Mouse (Mus musculus): ENCODE measurements around the gene Flii. TPM values are rescaled to one million over a fixed set of nuclear protein-coding genes. Genes with fewer than 3 reads are reported as not detected.

Flii gene
- 100 to 1,000 TPM; 266 to 269 TPM for total RNA-seq (2023)

GRCm38 (mm10) chr11:60726601-60727391 lies at the start of gene Flii:
Gene Flii (minus strand): TSS chr11:60727263.

GRCm38 (mm10) chr11:60728260-60728761 lies 1.2 kb upstream of the Flii start, which contains the start of gene Mief2:
Gene Mief2 (plus strand): TSS chr11:60728398.

GRCm38 (mm10) chr11:60699524-60700075 lies 27.5 kb downstream of the Flii start, which contains the start of gene Llgl1:
Gene Llgl1 (plus strand): TSS chr11:60699723.

Other genes with a start within 250 kb of the Flii start
- gene Alkbh5, start 190.9 kb downstream of the Flii start, total RNA-seq (2023): 10 to 100 TPM; 57.3 to 58.0 TPM
- gene Llgl1, start 27.5 kb downstream of the Flii start, total RNA-seq (2023): 10 to 100 TPM; 23.9 to 25.6 TPM
- gene Mief2, start 1.1 kb upstream of the Flii start, total RNA-seq (2023): 10 to 100 TPM in 1 of 2 experiments, 1 to 10 TPM in 1; 9.2 to 12.3 TPM
- 10 to 100 TPM; 14.8 to 15.6 TPM for gene Top3a, start 50.1 kb upstream of the Flii start, total RNA-seq (2023)
- 10 to 100 TPM; 51.7 to 52.9 TPM for gene Smcr8, start 50.3 kb upstream of the Flii start, total RNA-seq (2023)
- gene Shmt1, start 84.5 kb upstream of the Flii start, total RNA-seq (2023): 1 to 10 TPM; 6.7 to 9.6 TPM
- gene Dhrs7b, start 103.4 kb upstream of the Flii start, total RNA-seq (2023): 10 to 100 TPM; 11.3 to 12.0 TPM
- 10 to 100 TPM; 24.8 to 26.0 TPM for gene Tmem11, start 152.0 kb upstream of the Flii start, total RNA-seq (2023)
- 10 to 100 TPM; 12.7 to 12.8 TPM for gene Natd1, start 187.5 kb upstream of the Flii start, total RNA-seq (2023)
- 10 to 100 TPM; 68.1 to 69.5 TPM for gene Map2k3, start 204.8 kb upstream of the Flii start, total RNA-seq (2023)